Mouse (Mus musculus): Measurements from ENCODE around the gene Hist1h2bf.
"Not testable (repeated sequence)": the region's sequence is repeated elsewhere in the genome, so short reads cannot be mapped to it uniquely, and the experiment has no call there.

Gene Hist1h2bf

DNA sequence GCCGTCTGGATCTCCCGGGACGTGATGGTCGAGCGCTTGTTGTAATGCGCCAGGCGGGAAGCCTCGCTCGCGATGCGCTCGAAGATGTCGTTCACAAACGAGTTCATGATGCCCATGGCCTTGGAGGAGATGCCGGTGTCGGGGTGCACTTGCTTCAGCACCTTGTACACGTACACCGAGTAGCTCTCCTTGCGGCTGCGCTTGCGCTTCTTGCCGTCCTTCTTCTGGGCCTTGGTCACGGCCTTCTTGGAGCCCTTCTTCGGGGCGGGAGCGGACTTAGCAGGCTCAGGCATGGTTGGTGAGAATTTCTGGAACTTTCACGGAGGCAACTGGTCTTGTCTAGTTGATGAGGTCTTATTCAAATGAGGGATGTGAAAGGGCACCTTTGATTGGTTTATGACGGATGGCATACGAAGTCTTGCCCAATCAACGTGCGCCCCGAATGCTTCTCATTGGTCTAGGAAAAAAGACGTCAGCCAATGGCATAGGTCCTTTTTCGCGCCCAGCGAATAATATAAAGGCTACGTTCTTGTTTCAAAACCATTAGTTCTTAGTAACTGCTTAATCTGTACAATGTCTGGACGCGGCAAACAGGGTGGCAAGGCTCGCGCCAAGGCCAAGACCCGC lies at the start of gene Hist1h2bf, which contains the start of gene Hist1h2ad:
Hist1h2bf (minus strand) TSS at position 299 of the 627 bp plus-strand sequence.
Hist1h2ad (plus strand) TSS at position 484 of the 627 bp plus-strand sequence.
- DNase-seq, result peak; percentile 83 to 90

DNA sequence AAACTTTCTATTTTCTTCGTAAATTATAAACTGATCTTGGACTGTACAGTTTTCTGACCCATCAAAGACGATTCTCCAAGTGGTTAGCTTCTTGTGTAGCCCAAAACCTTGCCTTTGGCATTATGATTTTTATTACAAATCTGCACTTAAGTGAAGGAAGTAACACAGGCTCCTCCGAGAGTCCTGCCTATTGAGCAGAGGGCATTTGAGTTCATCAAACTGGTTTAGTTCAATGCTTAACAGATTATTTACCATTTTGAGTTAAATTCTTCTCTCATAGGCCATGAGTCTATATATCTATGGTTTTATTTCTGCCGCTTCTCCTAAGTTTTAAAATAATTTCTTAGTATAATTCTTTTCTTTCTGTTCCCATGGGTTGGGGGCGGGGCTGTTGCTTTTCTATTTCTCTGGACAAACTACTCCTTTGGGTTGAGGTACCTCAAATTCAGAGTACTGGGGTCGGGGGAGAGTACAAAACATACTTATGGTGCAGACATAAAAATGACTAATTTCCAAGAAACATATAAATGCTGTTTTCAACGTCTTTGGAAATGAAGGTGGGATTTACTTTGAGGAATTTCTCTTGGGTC lies 49.0 kb upstream of the Hist1h2bf start:
- DNase-seq, result peak; percentile 8 to 19

DNA sequence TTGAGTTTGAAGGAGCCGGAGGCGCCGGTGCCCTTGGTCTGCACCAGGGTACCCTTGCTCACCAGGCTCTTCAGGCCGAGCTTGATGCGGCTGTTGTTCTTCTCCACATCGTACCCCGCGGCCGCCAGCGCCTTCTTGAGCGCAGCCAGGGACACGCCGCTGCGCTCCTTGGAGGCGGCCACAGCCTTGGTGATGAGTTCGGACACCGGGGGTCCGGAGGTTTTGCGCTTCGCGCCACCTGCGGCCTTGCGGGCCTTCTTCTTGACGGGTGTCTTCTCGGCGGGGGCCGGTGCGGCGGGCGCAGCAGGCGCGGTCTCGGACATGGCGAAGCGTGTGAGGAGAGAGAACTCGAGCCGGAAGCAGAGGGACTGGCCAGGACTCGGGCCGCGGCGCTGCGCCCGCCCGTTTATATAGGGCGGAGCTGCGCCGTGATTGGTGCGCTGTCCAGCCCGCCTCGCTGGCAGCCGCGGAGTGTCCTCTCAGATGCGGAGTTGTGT lies 48.2 kb upstream of the Hist1h2bf start, which contains the start of gene Hist1h1e:
Hist1h1e (minus strand) TSS at position 384 of the 497 bp plus-strand sequence.
- DNase-seq, result peak; percentile 88 to 91

DNA sequence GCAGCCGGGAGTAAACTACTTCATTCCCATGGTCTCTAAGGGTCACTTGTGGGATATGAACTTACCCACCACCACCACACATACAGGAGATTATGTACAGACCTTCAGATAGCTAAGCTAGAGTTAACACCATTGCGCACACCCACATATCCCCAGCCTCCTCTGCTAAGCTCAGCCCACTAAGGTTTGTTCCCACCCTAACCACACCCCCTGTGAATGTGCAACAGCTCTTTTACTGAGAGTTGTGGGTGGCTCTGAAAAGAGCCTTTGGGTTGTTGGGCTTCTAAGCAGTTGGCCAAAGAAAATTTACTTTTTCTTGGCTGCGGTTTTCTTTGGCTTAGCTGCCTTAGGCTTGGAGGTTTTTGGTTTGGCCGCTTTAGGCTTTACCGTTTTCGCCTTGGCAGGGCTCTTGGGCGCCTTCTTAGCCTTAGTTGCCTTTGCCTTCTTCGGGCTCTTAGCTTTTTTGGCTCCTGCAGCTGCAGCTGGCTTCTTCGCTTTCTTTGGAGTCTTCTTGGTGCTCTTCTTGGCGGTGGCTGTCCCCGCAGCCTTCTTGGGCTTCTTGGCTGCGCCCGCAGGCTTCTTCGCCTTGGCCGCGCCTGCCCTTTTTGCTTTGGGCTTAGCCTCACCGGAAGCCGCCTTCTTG lies 47.7 kb upstream of the Hist1h2bf start:
- peak; percentile 58 to 75 for DNase-seq

DNA sequence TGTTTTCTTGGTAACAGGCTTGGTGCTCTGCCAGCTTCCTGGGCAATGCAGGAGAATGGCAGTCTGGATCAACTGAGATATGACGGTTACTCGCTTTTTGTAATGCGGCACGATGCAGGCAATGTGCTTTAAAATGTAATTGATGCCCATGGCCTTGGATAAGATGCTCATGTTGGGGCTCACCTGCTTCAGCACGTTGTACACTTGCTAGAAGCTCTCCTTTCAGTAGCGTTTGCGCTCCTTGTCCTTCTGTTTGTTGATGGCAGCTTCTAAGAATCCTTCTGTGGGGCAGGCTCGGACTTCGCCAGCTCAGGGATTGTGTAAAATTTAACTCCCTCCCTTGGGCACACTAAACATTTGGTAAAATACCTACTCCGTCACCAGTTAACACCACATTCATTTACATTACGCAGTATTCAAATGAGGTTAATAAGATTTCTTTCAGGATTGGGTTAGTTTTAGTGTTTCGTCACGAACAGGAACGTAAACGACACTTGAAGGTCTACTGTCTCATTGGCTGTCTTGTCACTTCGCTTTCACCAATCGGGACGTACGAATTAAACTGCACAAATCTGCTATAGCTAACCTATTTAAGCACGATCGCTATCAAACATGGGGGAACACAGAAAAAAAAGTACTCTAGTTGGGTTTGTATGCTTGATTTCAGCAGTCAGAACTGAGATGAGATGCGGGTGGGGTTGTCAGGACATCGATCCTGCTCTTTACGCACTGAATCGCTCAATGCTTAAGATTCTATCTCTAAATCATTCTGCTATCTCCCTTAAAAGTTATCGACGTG lies 46.9 kb upstream of the Hist1h2bf start, which contains the start of gene Hist1h2be:
Hist1h2be (minus strand) TSS at position 392 of the 799 bp plus-strand sequence.
- peak; percentile 50 to 61 for DNase-seq

DNA sequence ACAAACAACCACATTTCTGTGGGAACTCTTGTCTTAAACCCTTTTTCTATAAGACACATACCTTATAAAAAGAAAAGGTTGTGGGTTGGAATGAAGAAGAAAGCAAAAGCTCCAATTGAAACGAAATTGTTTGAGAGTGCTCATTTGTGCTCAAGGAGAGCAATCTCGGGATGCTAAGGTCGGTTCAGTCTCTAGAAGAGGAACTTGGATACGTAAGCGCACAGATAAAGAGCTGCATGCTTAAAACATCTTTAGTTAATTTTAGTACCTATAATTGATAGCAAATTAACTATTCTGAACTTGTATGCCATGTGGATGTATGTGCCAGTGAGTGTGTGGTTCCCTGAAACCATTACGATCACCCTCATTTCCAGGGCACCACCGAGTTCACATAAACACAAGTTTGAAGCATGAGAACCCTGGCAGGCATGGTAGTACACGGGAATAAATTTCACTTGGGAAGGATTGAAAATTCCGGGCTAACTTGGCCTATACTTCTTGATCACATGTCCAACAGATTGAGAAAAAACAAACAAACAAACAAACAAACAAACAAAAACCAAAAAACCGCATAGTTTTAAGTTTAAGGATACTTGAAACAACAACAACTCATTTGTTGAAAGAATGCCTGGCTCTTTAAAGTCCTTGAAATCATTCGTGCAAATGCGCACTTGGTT lies 46.2 kb upstream of the Hist1h2bf start:
- no peak for DNase-seq

DNA sequence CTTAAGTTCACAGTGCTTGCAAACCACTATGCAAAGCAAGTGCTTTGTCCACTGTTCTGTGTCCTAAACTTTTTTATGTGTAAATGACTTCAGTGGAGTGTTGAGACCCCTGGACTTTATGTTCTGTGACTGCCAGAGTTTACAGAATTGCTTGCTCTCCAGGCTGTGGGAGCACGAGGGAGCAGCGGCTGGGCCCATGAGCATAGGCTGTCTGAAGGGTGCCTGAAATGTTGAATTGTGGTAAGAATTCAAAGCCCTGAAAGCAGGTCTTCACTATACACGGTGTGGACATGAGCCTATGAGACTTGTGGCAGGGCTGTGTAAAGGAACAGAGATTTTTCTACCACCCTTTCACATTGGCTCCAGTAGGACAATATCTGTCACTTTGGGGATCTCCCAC lies 37.6 kb upstream of the Hist1h2bf start:
- DNase-seq, result no peak

DNA sequence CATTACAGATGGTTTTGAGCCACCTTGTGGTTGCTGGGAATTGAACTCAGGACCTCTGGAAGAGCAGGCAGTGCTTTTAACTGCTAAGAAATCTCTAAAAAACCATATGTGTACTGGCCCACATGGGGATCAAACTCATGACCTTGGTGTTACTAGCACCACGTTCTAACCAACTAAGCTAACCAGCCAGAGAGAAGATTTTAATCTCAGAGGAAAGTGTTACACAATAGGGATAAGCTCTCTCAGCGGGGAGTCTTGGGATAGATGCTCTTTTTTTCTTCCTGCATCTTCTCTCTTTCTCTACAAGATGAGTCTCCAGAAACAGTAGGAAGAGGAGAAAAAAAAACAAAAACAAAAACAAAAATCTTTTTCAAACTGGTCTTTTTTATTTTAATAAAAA lies 36.4 kb upstream of the Hist1h2bf start:
- DNase-seq, result no peak

DNA sequence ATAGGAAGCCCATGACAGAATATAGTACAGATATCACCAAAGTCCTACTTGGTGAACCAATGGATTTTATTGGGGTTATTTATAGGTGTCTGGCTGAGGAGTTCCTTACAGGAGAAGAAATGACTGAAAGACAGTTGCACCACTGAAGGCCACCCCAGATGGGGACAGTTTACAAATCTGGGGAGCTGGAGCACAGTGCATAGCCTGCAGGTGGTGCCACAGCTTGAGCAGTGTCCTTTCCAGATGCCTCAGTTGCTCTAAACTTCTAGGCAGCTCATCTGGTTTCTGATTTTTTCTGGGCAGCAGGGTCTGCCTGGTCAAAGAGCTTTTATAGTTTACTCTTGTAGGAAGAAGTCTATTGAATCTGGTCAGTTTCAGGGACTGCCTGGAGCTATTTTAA lies 35.8 kb upstream of the Hist1h2bf start:
- DNase-seq, result no peak

DNA sequence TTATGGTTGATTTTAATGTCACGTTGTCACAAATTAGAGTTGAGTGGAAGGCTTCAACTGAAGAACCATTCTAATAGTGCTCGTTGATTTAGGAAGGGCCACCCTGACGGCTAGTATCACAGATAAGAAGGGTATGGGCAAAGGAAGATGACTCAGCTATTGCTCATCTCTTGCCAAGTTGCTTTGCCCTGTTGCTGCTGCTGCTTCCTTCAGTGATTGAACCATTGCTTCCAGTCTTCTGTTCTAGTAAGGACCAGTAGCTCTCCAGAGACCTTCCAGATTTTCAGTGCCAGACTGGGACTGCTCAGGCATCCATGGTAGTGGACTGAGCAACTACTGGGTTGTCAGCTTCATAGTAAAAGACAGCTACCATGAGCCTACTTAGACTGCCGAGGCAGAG lies 35.2 kb upstream of the Hist1h2bf start:
- no peak for DNase-seq

DNA sequence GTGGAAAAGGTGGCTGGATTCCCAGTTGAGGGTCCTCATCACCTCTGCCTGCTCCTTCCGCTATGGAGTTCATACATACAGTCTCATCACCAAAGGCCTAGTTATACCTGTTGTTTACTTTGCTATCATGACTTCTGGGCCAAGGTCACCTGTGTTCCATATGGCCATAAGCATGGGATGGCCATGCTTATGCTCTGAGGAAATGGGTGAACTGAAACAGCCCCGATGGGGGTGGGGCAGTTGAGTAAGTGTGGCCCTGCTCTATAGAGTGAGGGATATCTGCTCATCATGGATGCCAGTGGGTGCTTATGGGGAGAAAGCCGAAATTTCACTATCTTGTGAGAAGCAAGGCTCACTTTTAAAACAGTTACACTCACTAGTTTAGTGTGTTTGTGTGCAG lies 31.1 kb upstream of the Hist1h2bf start:
- DNase-seq, result no peak

DNA sequence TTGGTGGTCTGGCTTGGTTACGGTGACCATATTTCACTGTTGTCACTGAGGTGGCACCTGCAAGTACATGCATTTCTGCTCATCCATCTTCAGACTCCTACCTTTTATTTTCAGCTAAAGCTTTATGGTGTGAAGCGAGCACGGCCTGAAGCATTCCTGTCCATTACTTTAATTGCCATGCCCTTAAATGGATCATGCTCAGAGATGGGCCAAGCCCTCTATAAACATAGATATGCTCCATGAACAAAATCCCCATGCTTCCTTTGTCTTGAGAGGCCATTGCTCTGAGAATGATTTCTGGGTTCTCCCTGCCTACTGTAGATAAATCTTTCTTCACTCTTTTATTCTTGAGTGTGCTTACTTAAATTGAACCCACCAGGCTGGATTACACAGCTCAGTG lies 30.5 kb upstream of the Hist1h2bf start:
- no peak for DNase-seq

DNA sequence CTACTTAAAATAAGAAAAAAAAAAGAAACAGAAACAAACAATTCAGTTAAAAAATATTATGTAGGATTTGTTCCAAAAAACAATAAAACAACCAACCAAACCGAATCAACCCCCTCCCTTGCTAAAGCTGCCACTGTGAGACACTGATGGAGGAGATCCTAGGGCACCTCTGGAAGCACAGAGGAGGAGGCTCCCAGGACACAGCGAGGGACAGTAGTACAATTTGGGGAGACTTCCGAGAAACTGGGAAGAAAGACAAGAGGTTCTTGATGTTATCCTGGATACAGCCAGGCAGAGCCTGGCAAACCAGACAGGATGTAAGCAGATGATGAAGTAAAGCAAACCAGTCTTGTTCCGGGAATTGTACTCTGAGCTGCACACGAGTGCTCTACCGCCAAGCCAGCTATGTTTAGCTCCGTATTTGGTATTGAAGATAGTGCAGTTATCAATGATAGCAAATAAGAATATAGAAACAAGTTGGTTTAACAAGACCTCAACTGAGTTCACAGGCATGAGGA lies 29.2 kb upstream of the Hist1h2bf start:
- DNase-seq, result no peak

DNA sequence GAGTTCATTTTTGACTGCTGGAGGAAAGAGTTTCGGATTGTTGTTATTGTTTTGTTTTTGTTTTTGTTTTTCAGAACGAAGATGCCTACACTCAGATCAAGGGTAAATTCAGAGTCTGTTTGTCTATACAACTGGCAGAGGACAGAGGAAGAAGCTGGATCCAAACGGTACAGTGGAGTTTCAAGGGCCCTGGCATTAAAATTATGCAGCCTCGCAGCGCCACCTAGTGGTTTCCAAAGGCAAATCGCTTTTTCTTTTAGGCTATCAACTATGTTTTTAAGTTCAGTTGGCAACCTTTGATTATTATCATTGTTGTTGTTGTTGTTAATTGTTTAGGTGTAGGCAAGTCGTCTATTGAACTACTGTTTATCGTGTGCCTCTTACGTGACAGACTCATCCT lies 24.0 kb upstream of the Hist1h2bf start:
- peak; percentile 71 to 75 for DNase-seq

DNA sequence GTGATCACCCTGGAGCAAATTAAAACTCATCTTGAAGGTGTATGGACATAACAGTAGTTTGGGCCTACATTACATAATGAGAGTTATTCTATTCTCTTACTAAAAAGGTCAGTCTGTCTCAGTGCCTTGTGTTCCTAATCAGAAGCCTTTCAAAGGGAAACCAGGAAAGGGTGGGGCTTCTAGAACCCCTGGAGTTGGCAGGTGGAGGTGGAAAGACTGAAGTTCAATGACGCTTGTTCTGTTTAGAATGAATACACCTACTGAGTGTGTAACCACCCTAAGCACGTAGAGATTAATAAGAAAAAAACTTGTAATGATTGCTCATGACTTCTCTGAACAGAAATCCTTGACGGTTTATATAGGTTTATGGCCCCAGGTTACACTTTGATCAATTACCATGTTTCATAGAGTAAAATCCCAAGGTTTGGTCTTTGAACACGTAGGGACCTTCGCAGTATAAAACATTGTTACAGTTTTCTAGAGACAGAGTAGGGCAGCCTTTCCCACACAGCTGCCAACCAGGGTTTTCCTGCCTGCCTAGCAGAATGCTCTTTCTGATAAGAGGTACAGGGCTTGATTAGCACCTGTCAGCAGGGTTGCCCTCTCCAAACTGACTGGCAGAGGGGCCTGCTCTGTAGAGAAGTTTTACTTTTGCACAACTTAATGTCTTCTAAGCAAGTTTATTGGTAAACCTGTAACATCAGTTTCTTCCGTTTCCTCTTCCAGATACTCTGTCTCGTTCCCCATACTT lies 21.8 kb upstream of the Hist1h2bf start:
- DNase-seq, result no peak

DNA sequence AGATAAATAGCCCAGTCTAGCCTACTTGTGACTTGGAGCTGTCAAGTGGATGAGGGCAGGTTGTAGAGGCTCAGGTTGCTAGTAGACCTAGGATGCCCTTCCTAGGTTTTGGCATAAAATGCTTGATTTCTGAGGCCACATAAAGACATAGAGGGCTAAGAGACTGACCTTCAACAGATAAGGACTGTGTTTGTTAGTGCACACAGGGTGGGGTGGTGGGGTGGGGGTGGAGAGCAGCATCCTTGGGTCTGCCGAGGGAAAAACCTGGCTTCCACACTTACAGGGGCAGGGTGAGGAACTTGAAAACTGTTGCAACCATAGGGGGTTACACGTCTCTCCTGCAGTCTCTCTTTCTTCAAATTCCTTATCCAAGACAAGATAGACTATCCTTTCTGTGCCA lies 21.2 kb upstream of the Hist1h2bf start:
- no peak for DNase-seq

DNA sequence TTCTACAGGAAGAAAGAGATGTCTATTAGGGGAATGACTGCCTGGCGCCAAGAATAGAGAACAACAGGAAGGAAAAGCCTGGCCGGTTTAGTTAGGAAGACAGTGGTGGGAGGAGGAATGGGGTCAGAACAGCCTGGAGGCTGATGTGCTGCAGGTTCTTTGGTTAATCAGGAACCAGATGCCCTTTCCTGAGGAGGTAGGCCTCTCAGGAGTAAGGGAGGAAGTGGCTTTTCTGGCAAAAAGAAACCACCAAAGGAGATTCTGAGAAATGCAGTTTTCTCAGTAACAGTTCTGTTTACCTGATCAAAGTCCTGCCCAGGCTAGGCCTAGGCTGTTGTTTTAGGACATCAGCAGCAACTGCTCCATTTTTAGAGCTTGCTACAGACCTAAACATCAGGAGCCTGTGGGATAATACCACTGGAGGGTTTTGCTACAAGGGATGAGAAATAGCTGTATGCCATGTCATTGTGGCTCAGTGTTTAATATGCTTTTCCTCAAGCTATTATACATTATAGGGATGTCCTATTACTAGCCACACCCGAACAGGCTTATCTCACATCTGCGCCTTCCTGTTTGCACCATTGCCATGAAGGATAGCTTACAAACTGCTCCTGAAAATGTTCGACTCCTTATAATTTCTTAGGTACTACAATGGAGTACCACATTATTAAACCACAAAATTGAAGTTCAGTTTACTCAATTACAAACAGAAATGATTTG lies 19.2 kb upstream of the Hist1h2bf start:
- no peak for DNase-seq

DNA sequence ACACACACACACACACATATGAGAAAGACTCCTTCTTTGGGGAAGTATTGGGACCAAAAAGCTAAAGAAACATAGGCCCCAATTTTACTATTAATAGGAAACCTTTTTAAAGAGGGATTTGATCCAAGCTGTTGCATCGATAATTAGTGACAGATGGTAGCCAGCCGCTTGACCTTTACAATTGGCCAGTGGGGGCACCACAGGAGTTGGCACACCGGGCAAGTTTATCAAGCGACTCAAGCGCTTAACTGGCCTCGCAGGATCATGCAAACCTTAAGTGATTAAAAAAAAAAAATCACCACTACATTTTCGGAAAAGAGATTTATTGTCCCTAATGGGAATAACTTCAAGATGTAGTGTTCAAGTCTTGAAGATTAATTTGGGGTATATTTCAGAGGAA lies 18.6 kb upstream of the Hist1h2bf start:
- no peak for DNase-seq

DNA sequence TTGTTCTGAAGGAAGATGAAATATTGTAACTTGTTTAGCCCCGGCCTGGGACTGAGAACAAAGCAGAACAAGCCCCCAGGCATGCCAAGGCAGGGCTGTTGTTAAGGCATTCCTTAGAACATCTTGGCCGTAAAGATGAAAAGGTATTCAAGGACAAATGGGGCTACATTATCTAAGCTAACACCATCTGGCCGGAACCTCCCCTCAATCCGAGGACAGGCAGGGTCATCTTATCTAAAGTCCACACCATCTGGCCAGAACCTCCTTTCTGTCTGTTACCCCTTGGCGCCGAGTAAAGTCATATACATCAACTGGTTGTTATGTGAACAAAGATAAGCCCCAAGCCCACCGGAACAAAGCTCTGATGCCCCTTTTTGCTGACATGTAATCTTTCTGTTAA lies 17.9 kb upstream of the Hist1h2bf start:
- DNase-seq, result not testable (repeated sequence)

DNA sequence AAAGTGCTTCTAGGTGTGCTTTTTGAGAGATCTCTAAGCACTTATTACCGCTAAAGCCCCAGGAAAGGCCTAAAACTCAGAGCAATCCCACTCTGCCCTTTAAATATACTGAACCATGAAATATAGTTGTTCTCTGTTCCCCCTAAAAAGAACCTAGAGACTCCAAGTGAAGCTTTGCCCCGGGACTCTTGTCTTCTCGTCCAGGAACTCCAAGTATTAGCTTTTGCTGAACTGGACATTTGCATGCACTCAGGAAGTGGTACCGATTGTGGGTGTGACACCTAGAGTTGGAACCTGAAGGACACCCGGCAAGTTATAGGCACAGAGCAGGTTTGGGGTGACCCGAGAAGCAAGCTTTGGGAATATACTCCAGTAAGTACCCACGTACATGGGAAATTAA lies 17.2 kb upstream of the Hist1h2bf start:
- no peak for DNase-seq

DNA sequence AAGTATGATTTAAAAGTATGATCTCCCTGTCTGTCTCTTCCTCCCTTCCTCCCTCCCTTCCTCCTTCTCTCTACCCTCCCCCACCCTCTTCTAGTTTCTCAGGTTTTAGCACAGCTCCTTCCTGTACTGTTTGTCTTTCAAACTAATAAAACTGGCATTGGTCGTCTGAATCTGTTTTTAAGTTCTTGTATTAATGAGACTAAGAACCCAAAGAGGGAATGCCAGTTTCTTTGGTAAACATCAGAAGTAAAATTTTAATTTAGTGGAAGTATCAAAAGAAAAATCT lies 12.9 kb upstream of the Hist1h2bf start:
- DNase-seq, result no peak
